Mouse (Mus musculus): ENCODE data around the gene Ociad1. TPM values are rescaled to one million over a fixed set of nuclear protein-coding genes. Genes with fewer than 3 reads are reported as not detected.

Gene Ociad1
- polyA plus RNA-seq, 1 experiment from 2014 or later: 196 TPM

- no peak for DNase-seq (ENCODE audit: low spot score)
- no peaks in the 10 kb centered on the region for H3K36me3 ChIP-seq (ENCODE audit: control insufficient read depth, insufficient read depth, low read length)
- 65% methylated on average over 3 of the region's 3 CpGs for WGBS
- no peak overlapping the region for H3K27ac ChIP-seq (ENCODE audit: low read depth, low read length)
- no peak overlapping the region for H3K4me2 ChIP-seq (ENCODE audit: low read length)
- H3K4me1 ChIP-seq (ENCODE audit: control insufficient read depth, insufficient read depth, low read length): no peaks in the 10 kb centered on the region
- H3K9ac ChIP-seq (ENCODE audit: low read length): no peak overlapping the region
- no peaks in the 10 kb centered on the region for H3K27me3 ChIP-seq (replicated peaks; ENCODE audit: control insufficient read depth, insufficient read depth, low read length)
- no peak overlapping the region for H3K4me3 ChIP-seq (ENCODE audit: low read depth, low read length)
- H3K9me3 ChIP-seq (replicated peaks; ENCODE audit: control insufficient read depth, low read length): no peaks in the 10 kb centered on the region
- ATAC-seq: no peak
Observed at GRCm38 (mm10) chr5:73353978-73354377, 61.4 kb downstream of the Ociad1 start.

- Histone ChIP-seq H3K4me3 (ENCODE audit: low read depth, low read length) (no peak overlapping the region), H3K27ac (ENCODE audit: low read depth, low read length) (no peak overlapping the region), H3K36me3 (ENCODE audit: control insufficient read depth, insufficient read depth, low read length) (no peaks in the 10 kb centered on the region), H3K4me2 (ENCODE audit: low read length) (no peak overlapping the region), H3K9ac (ENCODE audit: low read length) (no peak overlapping the region), H3K4me1 (ENCODE audit: control insufficient read depth, insufficient read depth, low read length) (no peaks in the 10 kb centered on the region), H3K27me3 (replicated peaks; ENCODE audit: control insufficient read depth, insufficient read depth, low read length) (no peaks in the 10 kb centered on the region), H3K9me3 (replicated peaks; ENCODE audit: control insufficient read depth, low read length) (no peaks in the 10 kb centered on the region)
- 78% methylated on average over 5 of the region's 5 CpGs for WGBS
- no peak for ATAC-seq
- no peak for DNase-seq (ENCODE audit: low spot score)
Observed at GRCm38 (mm10) chr5:73355393-73355792, 62.8 kb downstream of the Ociad1 start.

DNA sequence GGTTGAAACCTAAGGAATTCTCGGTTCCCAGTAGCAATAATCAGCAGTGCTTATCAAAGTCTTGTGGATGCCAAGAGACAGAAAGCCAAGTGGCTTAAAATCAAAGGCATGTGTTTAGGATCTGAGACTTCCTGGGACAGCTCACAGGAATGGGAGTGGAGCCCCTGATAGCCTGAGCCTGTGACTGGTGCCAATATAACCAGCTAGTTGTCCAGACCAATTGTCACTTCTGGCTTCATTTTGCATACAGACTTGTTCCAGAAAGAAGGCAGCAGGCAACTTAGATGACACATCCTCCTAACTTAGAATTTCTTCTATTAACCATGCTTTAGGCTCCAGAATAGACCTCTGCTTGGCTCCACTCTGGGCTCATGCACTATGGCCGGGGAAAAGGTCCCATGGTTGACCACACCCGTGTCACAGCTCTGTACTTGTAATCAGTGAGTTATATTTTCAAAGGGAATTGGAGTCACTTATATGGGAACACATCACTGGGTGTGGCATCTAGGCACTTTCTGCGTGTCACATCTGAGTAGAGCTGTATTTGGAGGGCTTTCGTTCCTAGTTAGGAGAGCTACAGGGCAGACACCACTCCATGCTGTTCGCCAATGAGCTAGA, 66.7 kb downstream of the Ociad1 start:
- Histone ChIP-seq H3K9me3 (replicated peaks; ENCODE audit: control insufficient read depth, low read length) (no peaks in the 10 kb centered on the region), H3K4me2 (ENCODE audit: low read length) (no peak overlapping the region), H3K27ac (ENCODE audit: low read depth, low read length) (no peak overlapping the region), H3K9ac (ENCODE audit: low read length) (no peak overlapping the region), H3K4me3 (ENCODE audit: low read depth, low read length) (no peak overlapping the region), H3K36me3 (ENCODE audit: control insufficient read depth, insufficient read depth, low read length) (no peaks in the 10 kb centered on the region), H3K4me1 (ENCODE audit: control insufficient read depth, insufficient read depth, low read length) (no peaks in the 10 kb centered on the region), H3K27me3 (replicated peaks; ENCODE audit: control insufficient read depth, insufficient read depth, low read length) (no peaks in the 10 kb centered on the region)
- ATAC-seq (no peak), DNase-seq (ENCODE audit: low spot score) (no peak)
- WGBS: 85% methylated on average over 6 of the region's 6 CpGs

GRCm38 (mm10) chr5:73359752-73360141, 67.2 kb downstream of the Ociad1 start:
- ATAC-seq: no peak
- Histone ChIP-seq H3K27ac (ENCODE audit: low read depth, low read length) (no peak overlapping the region), H3K36me3 (ENCODE audit: control insufficient read depth, insufficient read depth, low read length) (no peaks in the 10 kb centered on the region), H3K4me1 (ENCODE audit: control insufficient read depth, insufficient read depth, low read length) (no peaks in the 10 kb centered on the region), H3K27me3 (replicated peaks; ENCODE audit: control insufficient read depth, insufficient read depth, low read length) (no peaks in the 10 kb centered on the region), H3K4me3 (ENCODE audit: low read depth, low read length) (no peak overlapping the region), H3K9me3 (replicated peaks; ENCODE audit: control insufficient read depth, low read length) (no peaks in the 10 kb centered on the region), H3K4me2 (ENCODE audit: low read length) (peak overlapping the region; percentile 16; the same call in 1 of the 2 replicates), H3K9ac (ENCODE audit: low read length) (no peak overlapping the region)
- no peak for DNase-seq (ENCODE audit: low spot score)
- 41% methylated on average over 12 of the region's 12 CpGs for WGBS

DNA sequence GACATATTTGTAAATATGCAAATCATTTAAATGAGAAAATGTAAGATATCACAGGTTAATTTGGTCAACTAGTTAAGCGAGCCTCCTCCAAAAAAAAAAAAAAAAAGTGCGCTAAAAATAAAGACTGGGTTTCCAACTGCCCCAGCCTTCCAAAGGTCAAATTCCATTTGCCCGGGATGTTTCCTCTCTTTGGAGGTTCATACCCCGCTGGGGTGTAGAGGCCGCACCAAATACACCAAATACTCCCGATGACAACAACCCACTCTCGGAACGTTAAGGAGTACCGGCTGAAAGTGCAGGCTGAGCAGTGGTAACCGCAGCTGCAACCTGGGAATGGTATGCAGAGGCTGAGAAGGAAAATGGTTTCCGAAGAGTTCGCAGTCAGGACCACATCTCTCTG, 67.7 kb downstream of the Ociad1 start:
- H3K4me3 ChIP-seq (ENCODE audit: low read depth, low read length): no peak overlapping the region
- DNase-seq (ENCODE audit: low spot score): no peak
- 39% methylated on average over 12 of the region's 12 CpGs for WGBS

DNA sequence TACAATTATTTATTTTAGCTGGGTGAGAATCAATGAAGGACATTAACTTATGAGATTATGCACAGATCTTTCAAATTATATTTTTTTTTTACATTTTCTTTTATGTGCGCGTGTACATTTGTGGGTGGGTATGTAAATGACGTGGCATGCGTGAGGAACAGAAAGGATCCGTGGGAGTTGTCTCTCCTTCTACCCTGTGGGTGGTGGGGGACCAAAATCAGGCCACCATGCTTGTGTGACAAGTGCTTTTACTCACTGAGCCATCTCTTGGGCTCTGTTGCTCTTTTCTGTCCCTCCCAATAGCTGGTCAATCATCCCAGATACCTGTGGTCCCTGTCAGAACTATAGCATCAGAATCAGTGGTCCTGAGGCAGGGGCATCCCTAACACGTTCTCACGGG, 69.8 kb downstream of the Ociad1 start:
- H3K4me3 ChIP-seq (ENCODE audit: low read depth, low read length): no peak overlapping the region
- H3K9ac ChIP-seq (ENCODE audit: low read length): no peak overlapping the region
- no peak for DNase-seq (ENCODE audit: low spot score)
- no peaks in the 10 kb centered on the region for H3K27me3 ChIP-seq (replicated peaks; ENCODE audit: control insufficient read depth, insufficient read depth, low read length)
- no peaks in the 10 kb centered on the region for H3K36me3 ChIP-seq (ENCODE audit: control insufficient read depth, insufficient read depth, low read length)
- ATAC-seq: no peak
- no peaks in the 10 kb centered on the region for H3K4me1 ChIP-seq (ENCODE audit: control insufficient read depth, insufficient read depth, low read length)
- no peak overlapping the region for H3K27ac ChIP-seq (ENCODE audit: low read depth, low read length)
- WGBS: 89% methylated on average over 7 of the region's 7 CpGs
- H3K9me3 ChIP-seq (replicated peaks; ENCODE audit: control insufficient read depth, low read length): no peaks in the 10 kb centered on the region
- H3K4me2 ChIP-seq (ENCODE audit: low read length): no peak overlapping the region

More for the DNA sequence above, 67.7 kb downstream of the Ociad1 start:
- no peak for ATAC-seq
- peak overlapping the region; percentile 16; the same call in 1 of the 2 replicates for H3K4me2 ChIP-seq (ENCODE audit: low read length)
- no peaks in the 10 kb centered on the region for H3K36me3 ChIP-seq (ENCODE audit: control insufficient read depth, insufficient read depth, low read length)
- no peaks in the 10 kb centered on the region for H3K9me3 ChIP-seq (replicated peaks; ENCODE audit: control insufficient read depth, low read length)
- H3K4me1 ChIP-seq (ENCODE audit: control insufficient read depth, insufficient read depth, low read length): no peaks in the 10 kb centered on the region
- H3K27ac ChIP-seq (ENCODE audit: low read depth, low read length): no peak overlapping the region
- no peaks in the 10 kb centered on the region for H3K27me3 ChIP-seq (replicated peaks; ENCODE audit: control insufficient read depth, insufficient read depth, low read length)
- no peak overlapping the region for H3K9ac ChIP-seq (ENCODE audit: low read length)

DNA sequence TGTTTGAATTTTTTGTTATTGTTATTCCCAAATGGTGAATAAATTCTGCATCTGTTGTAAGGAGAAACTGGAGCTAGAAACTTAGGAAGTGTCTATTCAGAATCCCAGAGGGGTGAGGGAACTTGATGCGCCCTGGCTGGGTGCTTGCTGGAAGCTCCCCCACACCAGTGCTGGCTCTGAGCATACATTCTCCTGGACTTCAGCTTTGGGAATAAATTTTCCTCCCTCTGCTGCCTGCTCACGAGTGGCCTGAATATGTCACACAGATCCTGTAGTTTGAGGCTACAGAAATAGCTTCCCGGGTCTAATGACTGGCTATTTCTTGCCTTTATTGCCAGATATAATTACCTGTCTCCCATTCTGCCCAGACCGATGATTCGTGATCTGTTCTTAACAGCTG, 70.2 kb downstream of the Ociad1 start:
- no peaks in the 10 kb centered on the region for H3K27me3 ChIP-seq (replicated peaks; ENCODE audit: control insufficient read depth, insufficient read depth, low read length)
- no peak overlapping the region for H3K4me2 ChIP-seq (ENCODE audit: low read length)
- no peaks in the 10 kb centered on the region for H3K36me3 ChIP-seq (ENCODE audit: control insufficient read depth, insufficient read depth, low read length)
- H3K9me3 ChIP-seq (replicated peaks; ENCODE audit: control insufficient read depth, low read length): no peaks in the 10 kb centered on the region
- no peak overlapping the region for H3K9ac ChIP-seq (ENCODE audit: low read length)
- DNase-seq (ENCODE audit: low spot score) (no peak), ATAC-seq (no peak)
- H3K4me3 ChIP-seq (ENCODE audit: low read depth, low read length): no peak overlapping the region
- no peaks in the 10 kb centered on the region for H3K4me1 ChIP-seq (ENCODE audit: control insufficient read depth, insufficient read depth, low read length)
- WGBS: 82% methylated on average over 5 of the region's 5 CpGs
- H3K27ac ChIP-seq (ENCODE audit: low read depth, low read length): no peak overlapping the region

Other genes starting within 250 kb of the Ociad1 start
- 32.4 and 35.6 TPM in 2 replicates for gene Fryl, start 36.2 kb upstream of the Ociad1 start, polyA plus RNA-seq (2014; fragmentation: Nextera tagmentation; extraction: Ambion mirVana)
- 14.5 and 20.3 TPM in 2 replicates for gene Ociad2, start 48.2 kb downstream of the Ociad1 start, polyA plus RNA-seq (2014; fragmentation: Nextera tagmentation; extraction: Ambion mirVana)
- 0.26 TPM in 1 of 2 replicates, not detected in the other for gene Cwh43, start 113.3 kb downstream of the Ociad1 start, polyA plus RNA-seq (2014; fragmentation: Nextera tagmentation; extraction: Ambion mirVana)
- gene Dcun1d4, start 188.2 kb downstream of the Ociad1 start, polyA plus RNA-seq (2014; fragmentation: Nextera tagmentation; extraction: Ambion mirVana): 52.8 and 55.4 TPM in 2 replicates